Mouse (Mus musculus): Measurements from ENCODE around the gene Mcoln2. TPM values are rescaled to one million over a fixed set of nuclear protein-coding genes. Genes with fewer than 3 reads are reported as not detected.

The Mcoln2 gene
- polyA plus RNA-seq, 1 experiment, result 3.2 TPM

DNA sequence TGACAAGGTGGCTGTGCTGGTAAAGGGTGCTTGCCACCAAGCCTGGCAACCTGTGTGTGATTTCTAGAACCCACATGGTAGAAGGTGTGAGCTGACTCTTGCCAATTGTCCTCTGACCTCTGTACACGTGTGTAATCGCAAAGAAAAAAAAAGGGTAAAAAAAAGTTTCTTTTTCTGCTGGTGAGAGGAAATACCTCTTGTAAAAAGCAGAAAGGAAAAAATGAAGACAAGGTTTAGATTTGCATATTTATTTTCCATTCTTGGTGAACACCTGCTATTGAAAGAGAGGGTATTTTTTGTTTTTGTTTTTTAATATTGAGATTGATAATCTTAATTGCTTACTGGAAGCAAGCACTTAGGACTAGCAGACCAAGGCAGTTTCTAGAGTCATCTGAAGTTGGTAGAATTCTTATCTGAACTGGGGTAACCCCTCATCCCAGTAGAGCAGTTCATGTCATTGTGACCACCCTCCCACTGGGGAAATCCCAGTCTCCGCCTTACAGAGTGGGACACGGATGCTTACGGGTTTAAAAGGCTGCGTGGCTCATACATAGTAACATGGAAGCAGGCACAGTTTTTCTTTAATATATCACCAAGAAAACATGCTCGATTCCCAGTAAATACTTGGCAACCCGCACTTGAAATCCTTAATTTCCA is 26.7 kb upstream of the Mcoln2 start:
- no peaks in the 10 kb centered on the region for H3K4me1 ChIP-seq (ENCODE audit: control insufficient read depth, insufficient read depth, low read length)
- H3K27me3 ChIP-seq (replicated peaks; ENCODE audit: control insufficient read depth, insufficient read depth, low read length), result no peaks in the 10 kb centered on the region
- H3K36me3 ChIP-seq (ENCODE audit: control insufficient read depth, insufficient read depth, low read length), result no peaks in the 10 kb centered on the region
- no peak overlapping the region for H3K4me3 ChIP-seq (ENCODE audit: insufficient read depth, low read depth, low read length)
- 79% methylated on average over 8 of the region's 8 CpGs for WGBS
- no peak for DNase-seq
- TF ChIP-seq CTCF (conservative IDR thresholded peaks at IDR 0.05; ENCODE audit: insufficient read depth, insufficient read length, low read depth, low read length), result no peak
- TF ChIP-seq POLR2A (IDR thresholded peaks at IDR 0.05; ENCODE audit: low read depth, low read length), result no peak
- H3K27ac ChIP-seq (ENCODE audit: insufficient read depth, low read depth, low read length), result no peak overlapping the region

DNA sequence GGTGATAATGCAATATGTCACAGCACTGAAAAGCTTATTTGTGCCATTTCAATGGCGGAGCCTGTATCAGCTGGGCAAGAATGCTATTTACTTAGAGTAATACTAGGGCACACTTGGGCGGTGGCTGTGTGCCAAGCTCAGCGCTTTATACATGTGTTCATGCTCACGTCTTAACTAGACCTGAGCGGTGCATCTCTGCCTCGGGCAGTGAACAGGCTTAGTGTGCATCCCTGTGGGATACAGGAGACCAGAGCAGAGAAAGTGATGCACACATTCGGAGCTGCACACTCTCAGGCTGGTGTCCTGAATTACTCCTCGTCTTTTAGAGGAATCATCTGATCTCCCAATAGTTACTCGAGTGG is 26.2 kb upstream of the Mcoln2 start:
- Histone ChIP-seq H3K27me3 (replicated peaks; ENCODE audit: control insufficient read depth, insufficient read depth, low read length) (no peaks in the 10 kb centered on the region), H3K4me1 (ENCODE audit: control insufficient read depth, insufficient read depth, low read length) (no peaks in the 10 kb centered on the region), H3K4me3 (ENCODE audit: insufficient read depth, low read depth, low read length) (no peak overlapping the region), H3K27ac (ENCODE audit: insufficient read depth, low read depth, low read length) (no peak overlapping the region), H3K36me3 (ENCODE audit: control insufficient read depth, insufficient read depth, low read length) (no peaks in the 10 kb centered on the region)
- no peak for TF ChIP-seq POLR2A (IDR thresholded peaks at IDR 0.05; ENCODE audit: low read depth, low read length)
- no peak for TF ChIP-seq CTCF (conservative IDR thresholded peaks at IDR 0.05; ENCODE audit: insufficient read depth, insufficient read length, low read depth, low read length)
- WGBS, result 80% methylated on average over 9 of the region's 9 CpGs
- no peak for DNase-seq

DNA sequence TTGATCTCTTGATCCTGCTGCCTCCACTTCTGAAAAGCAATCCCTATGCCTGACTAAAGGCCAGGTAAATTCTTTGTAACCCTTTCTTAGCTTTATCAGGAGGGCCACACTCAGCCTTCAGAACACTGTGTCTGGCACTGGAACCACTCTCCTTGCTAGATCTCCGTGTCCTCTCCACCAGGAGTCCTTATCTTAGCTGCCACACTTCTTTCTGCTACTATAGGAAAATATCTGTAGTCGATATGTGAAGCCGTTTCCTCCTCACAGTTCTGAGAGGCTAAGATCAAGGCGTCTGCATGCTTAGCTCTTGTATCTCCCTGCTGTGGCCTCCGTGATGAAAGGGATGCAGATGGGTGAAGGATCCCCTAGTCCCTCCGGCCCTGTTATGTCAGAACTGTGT is 22.4 kb upstream of the Mcoln2 start:
- no peak for TF ChIP-seq CTCF (conservative IDR thresholded peaks at IDR 0.05; ENCODE audit: insufficient read depth, insufficient read length, low read depth, low read length)
- TF ChIP-seq POLR2A (IDR thresholded peaks at IDR 0.05; ENCODE audit: low read depth, low read length), result no peak
- 72% methylated on average over 6 of the region's 6 CpGs for WGBS
- DNase-seq, result no peak
- Histone ChIP-seq H3K36me3 (ENCODE audit: control insufficient read depth, insufficient read depth, low read length) (no peaks in the 10 kb centered on the region), H3K27me3 (replicated peaks; ENCODE audit: control insufficient read depth, insufficient read depth, low read length) (no peaks in the 10 kb centered on the region), H3K27ac (ENCODE audit: insufficient read depth, low read depth, low read length) (no peak overlapping the region), H3K4me1 (ENCODE audit: control insufficient read depth, insufficient read depth, low read length) (no peaks in the 10 kb centered on the region), H3K4me3 (ENCODE audit: insufficient read depth, low read depth, low read length) (no peak overlapping the region)

DNA sequence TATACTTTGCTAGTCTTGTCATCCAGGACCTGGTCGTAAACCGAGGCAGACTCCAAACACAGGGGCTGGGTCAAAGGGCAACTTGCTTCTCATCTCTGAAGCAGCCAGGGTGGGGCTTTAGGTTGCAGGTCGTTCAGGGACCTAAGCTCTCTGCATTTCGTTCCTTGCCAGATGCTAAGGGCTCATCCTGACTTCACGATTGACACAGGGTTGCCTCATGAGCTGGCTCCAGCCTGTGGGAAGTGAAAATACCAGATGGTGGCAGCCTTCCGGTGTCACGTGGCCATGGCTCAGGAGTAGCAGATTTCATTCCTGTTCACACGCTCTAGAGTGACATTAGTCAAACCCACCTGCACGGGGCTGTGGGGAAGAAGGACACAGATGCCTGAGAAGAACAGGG is 14.8 kb upstream of the Mcoln2 start:
- Histone ChIP-seq H3K27me3 (replicated peaks; ENCODE audit: control insufficient read depth, insufficient read depth, low read length) (no peaks in the 10 kb centered on the region), H3K27ac (ENCODE audit: insufficient read depth, low read depth, low read length) (no peak overlapping the region), H3K4me1 (ENCODE audit: control insufficient read depth, insufficient read depth, low read length) (no peaks in the 10 kb centered on the region), H3K4me3 (ENCODE audit: insufficient read depth, low read depth, low read length) (no peak overlapping the region), H3K36me3 (ENCODE audit: control insufficient read depth, insufficient read depth, low read length) (no peaks in the 10 kb centered on the region)
- 57% methylated on average over 9 of the region's 9 CpGs for WGBS
- no peak for TF ChIP-seq CTCF (conservative IDR thresholded peaks at IDR 0.05; ENCODE audit: insufficient read depth, insufficient read length, low read depth, low read length)
- no peak for TF ChIP-seq POLR2A (IDR thresholded peaks at IDR 0.05; ENCODE audit: low read depth, low read length)
- no peak for DNase-seq

DNA sequence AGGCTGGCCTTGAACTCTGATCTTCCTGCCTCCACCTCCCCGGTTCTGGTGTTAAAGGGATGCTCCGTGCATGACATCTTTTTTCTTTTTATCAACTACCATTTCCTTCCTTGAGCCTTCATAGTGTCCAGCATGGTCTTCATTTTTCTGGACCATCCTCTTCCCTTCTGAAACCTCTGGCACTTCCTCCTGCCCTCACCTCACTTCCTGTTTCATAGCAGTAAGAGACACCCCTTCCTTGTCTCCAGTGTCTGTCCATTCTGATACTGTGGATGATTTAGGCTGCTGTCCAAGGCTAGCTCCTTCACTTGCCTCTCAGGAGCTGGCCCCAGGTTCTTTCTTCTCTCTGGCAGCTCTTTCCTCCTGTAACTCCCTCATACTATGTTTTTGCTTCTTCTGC is 14.2 kb upstream of the Mcoln2 start:
- Histone ChIP-seq H3K27me3 (replicated peaks; ENCODE audit: control insufficient read depth, insufficient read depth, low read length) (no peaks in the 10 kb centered on the region), H3K27ac (ENCODE audit: insufficient read depth, low read depth, low read length) (no peak overlapping the region), H3K36me3 (ENCODE audit: control insufficient read depth, insufficient read depth, low read length) (no peaks in the 10 kb centered on the region), H3K4me1 (ENCODE audit: control insufficient read depth, insufficient read depth, low read length) (no peaks in the 10 kb centered on the region), H3K4me3 (ENCODE audit: insufficient read depth, low read depth, low read length) (no peak overlapping the region)
- TF ChIP-seq POLR2A (IDR thresholded peaks at IDR 0.05; ENCODE audit: low read depth, low read length), result no peak
- no peak for TF ChIP-seq CTCF (conservative IDR thresholded peaks at IDR 0.05; ENCODE audit: insufficient read depth, insufficient read length, low read depth, low read length)
- 85% methylated on average over 2 of the region's 2 CpGs for WGBS
- DNase-seq, result no peak

DNA sequence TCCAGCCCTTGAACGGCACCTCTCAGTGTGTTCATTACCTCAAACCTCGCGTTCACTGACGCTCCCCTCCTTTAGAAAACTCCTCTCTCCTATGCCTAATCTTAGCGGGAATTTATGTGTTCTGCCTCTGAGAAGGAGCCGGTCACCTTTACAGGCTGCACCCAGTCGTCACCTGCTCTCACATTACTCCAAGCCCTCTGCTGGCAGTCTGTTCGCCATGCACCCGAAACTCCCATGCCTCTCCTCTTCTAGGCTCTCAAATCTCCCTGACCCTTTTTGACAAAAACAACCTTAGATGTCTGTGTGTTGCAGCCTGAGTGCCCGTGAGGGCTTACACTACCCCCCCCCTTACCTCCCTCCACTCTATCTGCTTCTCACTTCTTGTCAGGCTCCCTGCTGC is 13.2 kb upstream of the Mcoln2 start:
- Histone ChIP-seq H3K27ac (ENCODE audit: insufficient read depth, low read depth, low read length) (no peak overlapping the region), H3K27me3 (replicated peaks; ENCODE audit: control insufficient read depth, insufficient read depth, low read length) (no peaks in the 10 kb centered on the region), H3K4me3 (ENCODE audit: insufficient read depth, low read depth, low read length) (no peak overlapping the region), H3K4me1 (ENCODE audit: control insufficient read depth, insufficient read depth, low read length) (no peaks in the 10 kb centered on the region), H3K36me3 (ENCODE audit: control insufficient read depth, insufficient read depth, low read length) (no peaks in the 10 kb centered on the region)
- 28% methylated on average over 10 of the region's 10 CpGs for WGBS
- TF ChIP-seq POLR2A (IDR thresholded peaks at IDR 0.05; ENCODE audit: low read depth, low read length), result no peak
- TF ChIP-seq CTCF (conservative IDR thresholded peaks at IDR 0.05; ENCODE audit: insufficient read depth, insufficient read length, low read depth, low read length), result peak; percentile 59; the same call in 1 of the 2 replicates
- DNase-seq, result no peak

DNA sequence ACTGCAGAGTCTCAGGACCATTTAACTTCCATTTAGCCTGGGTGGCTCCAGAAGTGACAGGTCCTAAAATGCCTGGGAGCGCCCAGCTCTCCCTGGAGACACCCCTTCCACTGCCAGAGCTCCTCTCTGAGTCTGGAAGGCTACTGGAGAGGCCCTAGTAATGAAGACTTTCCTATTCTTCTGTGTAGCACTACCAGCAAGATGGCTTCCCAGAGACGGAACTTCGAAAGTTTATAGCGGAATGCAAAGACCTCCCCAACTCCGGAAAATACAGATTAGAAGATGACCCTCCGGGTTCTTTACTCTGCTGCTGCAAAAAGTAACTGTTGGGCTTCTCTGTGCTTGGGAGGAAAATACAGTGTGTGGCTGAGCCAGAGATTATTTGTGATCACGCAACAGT is 9.4 kb upstream of the Mcoln2 start:
- H3K4me1 ChIP-seq (ENCODE audit: control insufficient read depth, insufficient read depth, low read length), result no peaks in the 10 kb centered on the region
- TF ChIP-seq POLR2A (IDR thresholded peaks at IDR 0.05; ENCODE audit: low read depth, low read length), result no peak
- TF ChIP-seq CTCF (conservative IDR thresholded peaks at IDR 0.05; ENCODE audit: insufficient read depth, insufficient read length, low read depth, low read length), result no peak
- H3K4me3 ChIP-seq (ENCODE audit: insufficient read depth, low read depth, low read length), result no peak overlapping the region
- H3K36me3 ChIP-seq (ENCODE audit: control insufficient read depth, insufficient read depth, low read length), result no peaks in the 10 kb centered on the region
- 94% methylated on average over 7 of the region's 7 CpGs for WGBS
- DNase-seq, result no peak
- H3K27me3 ChIP-seq (replicated peaks; ENCODE audit: control insufficient read depth, insufficient read depth, low read length), result no peaks in the 10 kb centered on the region
- no peak overlapping the region for H3K27ac ChIP-seq (ENCODE audit: insufficient read depth, low read depth, low read length)
